Mouse (Mus musculus): ENCODE data around the gene Clcn1.

- TF ChIP-seq MAFK (IDR thresholded peaks at IDR 0.05; ENCODE audit: insufficient read depth, low read depth, low read length) (no peak), ZC3H11A (IDR thresholded peaks at IDR 0.05; ENCODE audit: borderline replicate concordance, low read depth, low read length) (no peak)
These were observed 12.9 kb downstream of the Clcn1 start for GRCm38 (mm10) chr6:42299362-42299761.

All from ES-E14 (cell line).